Mouse (Mus musculus): ENCODE results near the gene Dll4. TPM values are rescaled to one million over a fixed set of nuclear protein-coding genes. Genes with fewer than 3 reads are reported as not detected.

Gene Dll4
- polyA plus RNA-seq, 1 experiment from 2014 or later: 1.9 TPM

GRCm38 (mm10) chr2:119302876-119303275, 22.7 kb upstream of the Dll4 start:
- no peaks in the 10 kb centered on the region for H3K9me3 ChIP-seq (ENCODE audit: low read length)
- no peaks in the 10 kb centered on the region for H3K27me3 ChIP-seq (ENCODE audit: insufficient read depth, low read length)
- no peak overlapping the region for H3K4me3 ChIP-seq (ENCODE audit: low read depth, low read length)
- WGBS (ENCODE audit: insufficient replicate concordance): 58% methylated on average over 6 of the region's 6 CpGs
- H3K27ac ChIP-seq (ENCODE audit: low read depth): no peak overlapping the region
- no peak overlapping the region for H3K4me2 ChIP-seq (ENCODE audit: low read depth, low read length)
- H3K4me1 ChIP-seq (ENCODE audit: insufficient read depth): peaks cover 25% of the 10 kb centered on the region
- no peak for TF ChIP-seq EP300 (IDR thresholded peaks at IDR 0.05; ENCODE audit: low read depth)
- no peak for TF ChIP-seq CTCF (IDR thresholded peaks at IDR 0.05; ENCODE audit: low read depth)
- no peak for DNase-seq
- no peak overlapping the region for H3K9ac ChIP-seq (replicated peaks)
- no peak for ATAC-seq
- H3K36me3 ChIP-seq (replicated peaks; ENCODE audit: insufficient read depth, low read length): peaks cover under 1% of the 10 kb centered on the region

- no peak overlapping the region for H3K27ac ChIP-seq (ENCODE audit: low read depth)
- no peaks in the 10 kb centered on the region for H3K27me3 ChIP-seq (ENCODE audit: insufficient read depth, low read length)
- no peak overlapping the region for H3K4me2 ChIP-seq (ENCODE audit: low read depth, low read length)
- H3K4me3 ChIP-seq (ENCODE audit: low read depth, low read length): no peak overlapping the region
- H3K9me3 ChIP-seq (ENCODE audit: low read length): no peaks in the 10 kb centered on the region
- ATAC-seq (peak; percentile 1; the same call in 1 of the 2 replicates), DNase-seq (no peak)
- H3K36me3 ChIP-seq (replicated peaks; ENCODE audit: insufficient read depth, low read length): no peaks in the 10 kb centered on the region
- peaks cover 22% of the 10 kb centered on the region for H3K4me1 ChIP-seq (ENCODE audit: insufficient read depth)
- TF ChIP-seq EP300 (IDR thresholded peaks at IDR 0.05; ENCODE audit: low read depth): no peak
- TF ChIP-seq CTCF (IDR thresholded peaks at IDR 0.05; ENCODE audit: low read depth): no peak
- 34% methylated on average over 3 of the region's 3 CpGs for WGBS (ENCODE audit: insufficient replicate concordance)
- H3K9ac ChIP-seq (replicated peaks): no peak overlapping the region
Observed at GRCm38 (mm10) chr2:119304391-119304790, 21.2 kb upstream of the Dll4 start.

GRCm38 (mm10) chr2:119304798-119305208, 20.8 kb upstream of the Dll4 start:
- ATAC-seq (no peak), DNase-seq (no peak)
- Histone ChIP-seq H3K4me3 (ENCODE audit: low read depth, low read length) (no peak overlapping the region), H3K9ac (replicated peaks) (no peak overlapping the region), H3K4me1 (ENCODE audit: insufficient read depth) (peaks cover 20% of the 10 kb centered on the region), H3K9me3 (ENCODE audit: low read length) (no peaks in the 10 kb centered on the region), H3K27ac (ENCODE audit: low read depth) (peak overlapping the region; percentile 49; the same call in 1 of the 2 replicates), H3K4me2 (ENCODE audit: low read depth, low read length) (no peak overlapping the region), H3K36me3 (replicated peaks; ENCODE audit: insufficient read depth, low read length) (no peaks in the 10 kb centered on the region), H3K27me3 (ENCODE audit: insufficient read depth, low read length) (no peaks in the 10 kb centered on the region)
- WGBS (ENCODE audit: insufficient replicate concordance): 42% methylated on average over 3 of the region's 3 CpGs
- TF ChIP-seq CTCF (IDR thresholded peaks at IDR 0.05; ENCODE audit: low read depth) (no peak), EP300 (IDR thresholded peaks at IDR 0.05; ENCODE audit: low read depth) (no peak)

- 0 out of 2 replicates have a peak overlapping the region, but pooled peaks have one; percentile 41 for H3K27ac ChIP-seq (ENCODE audit: low read depth)
- H3K36me3 ChIP-seq (replicated peaks; ENCODE audit: insufficient read depth, low read length): no peaks in the 10 kb centered on the region
- H3K27me3 ChIP-seq (ENCODE audit: insufficient read depth, low read length): no peaks in the 10 kb centered on the region
- ATAC-seq (peak; percentile 56), DNase-seq (peak; percentile 38)
- H3K9ac ChIP-seq (replicated peaks): no peak overlapping the region
- 56% methylated on average over 12 of the region's 12 CpGs for WGBS (ENCODE audit: insufficient replicate concordance)
- no peak for TF ChIP-seq EP300 (IDR thresholded peaks at IDR 0.05; ENCODE audit: low read depth)
- no peak overlapping the region for H3K4me2 ChIP-seq (ENCODE audit: low read depth, low read length)
- H3K9me3 ChIP-seq (ENCODE audit: low read length): peaks cover 4% of the 10 kb centered on the region; the same call in 1 of the 2 replicates
- H3K4me3 ChIP-seq (ENCODE audit: low read depth, low read length): no peak overlapping the region
- peaks cover 3% of the 10 kb centered on the region; the same call in 1 of the 2 replicates for H3K4me1 ChIP-seq (ENCODE audit: insufficient read depth)
Observed at GRCm38 (mm10) chr2:119311544-119311943, 14.0 kb upstream of the Dll4 start.

GRCm38 (mm10) chr2:119312380-119312958, 13.1 kb upstream of the Dll4 start:
- no peak for ATAC-seq

GRCm38 (mm10) chr2:119313780-119314479, 11.7 kb upstream of the Dll4 start:
- Histone ChIP-seq H3K4me2 (ENCODE audit: low read depth, low read length) (no peak overlapping the region), H3K9ac (replicated peaks) (no peak overlapping the region), H3K27ac (ENCODE audit: low read depth) (0 out of 2 replicates have a peak overlapping the region, but pooled peaks have one; percentile 22), H3K4me3 (ENCODE audit: low read depth, low read length) (no peak overlapping the region), H3K4me1 (ENCODE audit: insufficient read depth) (peaks cover 13% of the 10 kb centered on the region), H3K36me3 (replicated peaks; ENCODE audit: insufficient read depth, low read length) (no peaks in the 10 kb centered on the region), H3K27me3 (ENCODE audit: insufficient read depth, low read length) (no peaks in the 10 kb centered on the region), H3K9me3 (ENCODE audit: low read length) (peaks cover 4% of the 10 kb centered on the region; the same call in 1 of the 2 replicates)
- no peak for ATAC-seq
- TF ChIP-seq EP300 (IDR thresholded peaks at IDR 0.05; ENCODE audit: low read depth) (no peak), CTCF (IDR thresholded peaks at IDR 0.05; ENCODE audit: low read depth) (no peak)
- 50% methylated on average over 10 of the region's 10 CpGs for WGBS (ENCODE audit: insufficient replicate concordance)
- peak; percentile 13 for DNase-seq

More at GRCm38 (mm10) chr2:119312380-119312958, 13.1 kb upstream of the Dll4 start:
- no peaks in the 10 kb centered on the region for H3K36me3 ChIP-seq (replicated peaks; ENCODE audit: insufficient read depth, low read length)
- peaks cover 4% of the 10 kb centered on the region; the same call in 1 of the 2 replicates for H3K9me3 ChIP-seq (ENCODE audit: low read length)
- no peaks in the 10 kb centered on the region for H3K27me3 ChIP-seq (ENCODE audit: insufficient read depth, low read length)
- peaks cover 3% of the 10 kb centered on the region; the same call in 1 of the 2 replicates for H3K4me1 ChIP-seq (ENCODE audit: insufficient read depth)
- no peak overlapping the region for H3K4me2 ChIP-seq (ENCODE audit: low read depth, low read length)
- H3K4me3 ChIP-seq (ENCODE audit: low read depth, low read length): no peak overlapping the region
- WGBS (ENCODE audit: insufficient replicate concordance): 83% methylated on average over 2 of the region's 2 CpGs
- peak; percentile 13 for DNase-seq
- no peak overlapping the region for H3K27ac ChIP-seq (ENCODE audit: low read depth)
- TF ChIP-seq EP300 (IDR thresholded peaks at IDR 0.05; ENCODE audit: low read depth): no peak
- no peak for TF ChIP-seq CTCF (IDR thresholded peaks at IDR 0.05; ENCODE audit: low read depth)
- no peak overlapping the region for H3K9ac ChIP-seq (replicated peaks)
